In the genomic region with DNA sequence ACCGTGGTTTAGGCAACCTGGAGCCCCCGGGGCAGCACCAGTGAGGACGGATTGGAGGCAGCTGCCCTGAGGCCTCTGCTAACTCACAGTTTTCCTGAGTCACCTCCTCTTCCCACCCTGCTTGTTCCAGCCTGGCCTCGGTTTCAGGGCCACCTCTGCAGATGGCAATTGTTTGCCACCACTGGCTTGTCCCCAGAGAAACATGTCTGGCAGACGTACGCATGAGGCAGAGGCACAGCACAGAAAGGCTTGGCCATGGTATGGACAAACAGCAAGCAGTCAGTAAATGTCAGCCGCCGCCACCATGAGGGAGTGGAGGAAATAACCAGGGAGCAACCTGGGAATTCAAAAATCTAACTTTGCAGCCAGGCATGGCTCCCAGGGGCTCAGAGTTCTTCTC, we compare ENCODE assay signal across 22 mouse cellular contexts. TPM values are rescaled to one million over a fixed set of nuclear protein-coding genes. Genes with fewer than 3 reads are reported as not detected.
DNase-seq lines count a peak whose midpoint lies in the region; ATAC-seq lines count a peak whose summit lies in the region.
"Had no signal": no experiment of that assay in that cellular context is flagged by ENCODE, and none has a peak within 500 bp of the region (broad histone marks: within the 10 kb centered on the region; RNA-seq: fewer than 3 reads in every experiment).

No protein-coding gene starts in this region.

- DNase-seq in MN1 (ENCODE audit: low spot score): peak; percentile 52
- peak; percentile 77 for DNase-seq in adrenal gland, adult 8-10 months
- no peak for DNase-seq in cerebellum, adult 8-10 months
- DNase-seq in spleen, adult 12 weeks (ENCODE audit: low spot score): no peak
- DNase-seq: cerebellum, adult 2 months; kidney, postnatal 4 days; layer of hippocampus, adult 9-11 months; spleen, adult 18-20 months had no signal

- 57% methylated on average over 8 of the region's 8 CpGs for WGBS in hindbrain, embryonic 16.5 days
- WGBS in hindbrain, embryonic 12.5 days: 63% methylated on average over 8 of the region's 8 CpGs
- WGBS in embryonic facial prominence, embryonic 13.5 days: 50% methylated on average over 8 of the region's 8 CpGs

- no peaks in the 10 kb centered on the region for H3K9me3 ChIP-seq in hindbrain, embryonic 16.5 days (ENCODE audit: control insufficient read depth, low read length)
- no peaks in the 10 kb centered on the region for H3K9me3 ChIP-seq in hindbrain, embryonic 12.5 days (replicated peaks)
- H3K9me3 ChIP-seq in embryonic facial prominence, embryonic 13.5 days: no peaks in the 10 kb centered on the region
- H3K9me3 ChIP-seq: forebrain, embryonic 13.5 days; G1E; kidney, embryonic 15.5 days; limb, embryonic 15.5 days; liver, embryonic 15.5 days; midbrain, embryonic 12.5 days; neural tube, embryonic 13.5 days had no signal

- no peak for ATAC-seq in hindbrain, embryonic 16.5 days
- ATAC-seq in hindbrain, embryonic 12.5 days (ENCODE audit: low FRiP score): no peak
- no peak for ATAC-seq in embryonic facial prominence, embryonic 13.5 days (ENCODE audit: insufficient number of reproducible peaks, insufficient read depth, low FRiP score, low TSS enrichment, low read depth)
- ATAC-seq: forebrain, embryonic 13.5 days; intestine, embryonic 16.5 days had no signal

- no peak overlapping the region for H3K4me3 ChIP-seq in hindbrain, embryonic 16.5 days (ENCODE audit: low read length)
- no peak overlapping the region for H3K4me3 ChIP-seq in hindbrain, embryonic 12.5 days
- no peak overlapping the region for H3K4me3 ChIP-seq in embryonic facial prominence, embryonic 13.5 days
- H3K4me3 ChIP-seq: erythroblast, embryonic 14.5 days; forebrain, embryonic 13.5 days; kidney, embryonic 15.5 days; limb, embryonic 15.5 days; liver, embryonic 15.5 days; midbrain, embryonic 12.5 days; neural tube, embryonic 13.5 days had no signal

- H3K27ac ChIP-seq in hindbrain, embryonic 16.5 days (ENCODE audit: low read depth, low read length): no peak overlapping the region
- no peak overlapping the region for H3K27ac ChIP-seq in hindbrain, embryonic 12.5 days
- H3K27ac ChIP-seq in embryonic facial prominence, embryonic 13.5 days: no peak overlapping the region
- H3K27ac ChIP-seq: forebrain, embryonic 13.5 days; hindbrain, embryonic 14.5 days; kidney, embryonic 15.5 days; limb, embryonic 15.5 days; liver, embryonic 15.5 days; midbrain, embryonic 12.5 days; neural tube, embryonic 13.5 days had no signal

- peak overlapping the region; percentile 23; the same call in 1 of the 2 replicates for H3K9ac ChIP-seq in hindbrain, embryonic 16.5 days (ENCODE audit: low read depth, low read length)
- no peak overlapping the region for H3K9ac ChIP-seq in hindbrain, embryonic 12.5 days
- H3K9ac ChIP-seq in embryonic facial prominence, embryonic 13.5 days: peak overlapping the region; percentile 11; the same call in 1 of the 2 replicates
- H3K9ac ChIP-seq: forebrain, embryonic 13.5 days; hindbrain, embryonic 14.5 days; kidney, embryonic 15.5 days; limb, embryonic 15.5 days; liver, embryonic 15.5 days; midbrain, embryonic 12.5 days; neural tube, embryonic 13.5 days had no signal

- no peaks in the 10 kb centered on the region; the same call in 1 of the 2 replicates for H3K27me3 ChIP-seq in hindbrain, embryonic 16.5 days (replicated peaks; ENCODE audit: control insufficient read depth, insufficient read depth, low read length)
- H3K27me3 ChIP-seq in hindbrain, embryonic 12.5 days: peaks cover 21% of the 10 kb centered on the region; the same call in 1 of the 2 replicates
- 0 out of 2 replicates have a peak, but pooled peaks cover 3% of the 10 kb centered on the region for H3K27me3 ChIP-seq in embryonic facial prominence, embryonic 13.5 days
- H3K27me3 ChIP-seq: limb, embryonic 15.5 days had no signal

- no peak overlapping the region for H3K4me2 ChIP-seq in hindbrain, embryonic 16.5 days (ENCODE audit: low read length)
- H3K4me2 ChIP-seq in hindbrain, embryonic 12.5 days (replicated peaks): no peak overlapping the region
- no peak overlapping the region for H3K4me2 ChIP-seq in embryonic facial prominence, embryonic 13.5 days
- H3K4me2 ChIP-seq: forebrain, embryonic 13.5 days; hindbrain, embryonic 14.5 days; kidney, embryonic 15.5 days; limb, embryonic 15.5 days; liver, embryonic 15.5 days; midbrain, embryonic 12.5 days; neural tube, embryonic 13.5 days had no signal

- H3K4me1 ChIP-seq in hindbrain, embryonic 16.5 days (ENCODE audit: control insufficient read depth, insufficient read depth, low read depth, low read length): peaks cover 23% of the 10 kb centered on the region
- peaks cover 30% of the 10 kb centered on the region for H3K4me1 ChIP-seq in hindbrain, embryonic 12.5 days
- H3K4me1 ChIP-seq in embryonic facial prominence, embryonic 13.5 days: peaks cover 36% of the 10 kb centered on the region

- no peaks in the 10 kb centered on the region for H3K36me3 ChIP-seq in hindbrain, embryonic 16.5 days (ENCODE audit: control insufficient read depth, insufficient read depth, low read length)
- H3K36me3 ChIP-seq in hindbrain, embryonic 12.5 days: no peaks in the 10 kb centered on the region
- no peaks in the 10 kb centered on the region for H3K36me3 ChIP-seq in embryonic facial prominence, embryonic 13.5 days
- H3K36me3 ChIP-seq: G1E; kidney, embryonic 15.5 days; limb, embryonic 15.5 days; liver, embryonic 15.5 days; midbrain, embryonic 12.5 days; neural tube, embryonic 13.5 days had no signal

RNA-seq across cellular contexts. Expression of gene Fam76a, which starts 20.7 kb away (rescaled TPM):
- 33.5 and 40.6 TPM in 2 replicates for polyA plus RNA-seq in hindbrain, embryonic 16.5 days (2015; fragmentation: Nextera tagmentation; extraction: Ambion mirVana)
- polyA plus RNA-seq in hindbrain, embryonic 12.5 days (2016; fragmentation: Nextera tagmentation; extraction: Ambion mirVana): 29.6 and 33.8 TPM in 2 replicates
- total RNA-seq in adrenal gland, adult 8-10 months (2022): 10 to 100 TPM; 30.0 to 55.3 (median 45.3) TPM
- polyA plus RNA-seq in embryonic facial prominence, embryonic 13.5 days (2015; fragmentation: Nextera tagmentation; extraction: Ambion mirVana): 44.7 and 47.7 TPM in 2 replicates

RNA-seq across cellular contexts. Expression of gene Fgr, which starts 30.8 kb away (rescaled TPM):
- polyA plus RNA-seq in hindbrain, embryonic 16.5 days (2015; fragmentation: Nextera tagmentation; extraction: Ambion mirVana): 0.16 and 0.23 TPM in 2 replicates
- polyA plus RNA-seq in hindbrain, embryonic 12.5 days (2016; fragmentation: Nextera tagmentation; extraction: Ambion mirVana): 0.08 TPM in 1 of 2 replicates, not detected in the other
- total RNA-seq in adrenal gland, adult 8-10 months (2022): under 1 TPM; 0.42 to 0.92 (median 0.64) TPM
- polyA plus RNA-seq in embryonic facial prominence, embryonic 13.5 days (2015; fragmentation: Nextera tagmentation; extraction: Ambion mirVana): 0.10 and 0.28 TPM in 2 replicates
- total RNA-seq: gastrocnemius, adult 8-10 months had no signal
- polyA plus RNA-seq: forebrain, embryonic 13.5 days; G1E; neural tube, embryonic 13.5 days had no signal

RNA-seq across cellular contexts. Expression of gene Stx12, which starts 58.8 kb away (rescaled TPM):
- polyA plus RNA-seq in hindbrain, embryonic 16.5 days (2015; fragmentation: Nextera tagmentation; extraction: Ambion mirVana): 151 and 156 TPM in 2 replicates
- polyA plus RNA-seq in hindbrain, embryonic 12.5 days (2016; fragmentation: Nextera tagmentation; extraction: Ambion mirVana): 100 and 104 TPM in 2 replicates
- 10 to 100 TPM; 57.9 to 65.2 (median 60.1) TPM for total RNA-seq in adrenal gland, adult 8-10 months (2022)
- 60.3 and 65.5 TPM in 2 replicates for polyA plus RNA-seq in embryonic facial prominence, embryonic 13.5 days (2015; fragmentation: Nextera tagmentation; extraction: Ambion mirVana)

Comparison
In these comparisons a context has a peak if more than half of its experiments do, and no peak if none do; other contexts are left out.
1. DNase-seq: peak in MN1 (single experiment) and adrenal gland, adult 8-10 months (single experiment); none in cerebellum, adult 8-10 months (single experiment) and spleen, adult 12 weeks (single experiment).